ENCODE assay signal across 8 mouse cellular contexts in the genomic region with DNA sequence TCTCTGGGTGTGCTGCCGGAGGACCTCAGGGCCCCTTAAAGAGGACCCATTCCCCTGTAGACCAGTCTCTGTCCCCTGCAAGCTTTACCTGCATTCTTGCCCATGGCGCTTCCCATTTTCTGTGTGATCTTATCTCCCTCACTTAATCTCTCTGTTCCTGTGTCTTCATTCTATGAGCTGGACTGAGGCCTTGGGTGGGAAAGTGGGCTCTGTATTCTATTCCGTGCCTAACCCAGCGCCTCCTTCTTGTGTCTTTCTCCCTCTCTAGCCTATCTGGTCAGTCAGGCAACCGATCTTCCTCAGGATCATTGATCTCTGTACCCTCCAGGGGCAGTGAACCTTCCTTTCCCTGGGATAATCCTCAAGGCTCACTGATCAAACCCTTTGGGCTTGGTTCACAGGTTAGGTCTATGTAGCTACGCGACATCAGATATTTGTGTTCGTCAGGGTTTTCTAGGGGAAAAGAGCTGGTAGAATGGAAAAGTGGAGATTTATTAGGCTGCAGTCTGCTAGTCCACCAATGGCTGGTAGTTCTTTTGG. TPM values are rescaled to one million over a fixed set of nuclear protein-coding genes. Genes with fewer than 3 reads are reported as not detected.
DNase-seq lines count a peak whose midpoint lies in the region; ATAC-seq and TF ChIP-seq lines count a peak whose summit lies in the region.

No protein-coding gene starts in this region.

- H3K9me3 ChIP-seq in heart, embryonic 12.5 days (replicated peaks), result 0 out of 2 replicates have a peak, but pooled peaks cover 7% of the 10 kb centered on the region
- no peaks in the 10 kb centered on the region for H3K9me3 ChIP-seq in hindbrain, embryonic 14.5 days (ENCODE audit: control insufficient read depth, low read length)
- no peaks in the 10 kb centered on the region; the same call in 1 of the 2 replicates for H3K9me3 ChIP-seq in midbrain, embryonic 11.5 days (ENCODE audit: control insufficient read depth, low read length)

- intact Hi-C loops in heart, postnatal 36 days (cut with DNase I), result loop anchor here (5.0 kb wide), 1 partner anchor 172 kb away; no protein-coding TSS in a partner anchor

- ATAC-seq in heart, embryonic 12.5 days (ENCODE audit: insufficient number of reproducible peaks, low FRiP score), result no peak
- no peak for ATAC-seq in hindbrain, embryonic 14.5 days (ENCODE audit: low FRiP score)
- no peak for ATAC-seq in midbrain, embryonic 11.5 days (ENCODE audit: low FRiP score)

- H3K4me3 ChIP-seq in heart, embryonic 12.5 days, result peak overlapping the region; percentile 96
- H3K4me3 ChIP-seq in bone marrow macrophage, adult 2 months (ENCODE audit: insufficient read depth, low read length), result peak overlapping the region; percentile 86
- peak overlapping the region; percentile 46 for H3K4me3 ChIP-seq in hindbrain, embryonic 14.5 days (replicated peaks; ENCODE audit: low read length)
- H3K4me3 ChIP-seq in midbrain, embryonic 11.5 days (ENCODE audit: low read depth, low read length), result peak overlapping the region; percentile 72

- H3K4me2 ChIP-seq in heart, embryonic 12.5 days, result peak overlapping the region; percentile 98
- peak overlapping the region; percentile 89 for H3K4me2 ChIP-seq in hindbrain, embryonic 14.5 days (replicated peaks)
- H3K4me2 ChIP-seq in midbrain, embryonic 11.5 days, result peak overlapping the region; percentile 78

- H3K9ac ChIP-seq in heart, embryonic 12.5 days, result peak overlapping the region; percentile 91
- peak overlapping the region; percentile 40; the same call in 1 of the 2 replicates for H3K9ac ChIP-seq in hindbrain, embryonic 14.5 days
- peak overlapping the region; percentile 81 for H3K9ac ChIP-seq in midbrain, embryonic 11.5 days (ENCODE audit: low read length)

- peaks cover 21% of the 10 kb centered on the region for H3K4me1 ChIP-seq in heart, embryonic 12.5 days (replicated peaks)
- H3K4me1 ChIP-seq in bone marrow macrophage, adult 2 months (ENCODE audit: control insufficient read depth, insufficient read depth, low read length), result peaks cover 5% of the 10 kb centered on the region; the same call in 1 of the 2 replicates
- H3K4me1 ChIP-seq in hindbrain, embryonic 14.5 days (replicated peaks; ENCODE audit: control insufficient read depth, insufficient read depth, low read length), result peaks cover 11% of the 10 kb centered on the region; the same call in 1 of the 2 replicates
- peaks cover 18% of the 10 kb centered on the region for H3K4me1 ChIP-seq in midbrain, embryonic 11.5 days (ENCODE audit: control insufficient read depth, insufficient read depth, low read length)

- 33% methylated on average over 8 of the region's 8 CpGs for WGBS in heart, embryonic 12.5 days
- WGBS in hindbrain, embryonic 14.5 days, result 34% methylated on average over 8 of the region's 8 CpGs
- 32% methylated on average over 8 of the region's 8 CpGs for WGBS in midbrain, embryonic 11.5 days

- TF ChIP-seq POLR2A in bone marrow macrophage, adult 2 months (IDR thresholded peaks at IDR 0.05; ENCODE audit: borderline replicate concordance, low read depth, low read length), result no peak

- H3K36me3 ChIP-seq in heart, embryonic 12.5 days, result peaks cover 29% of the 10 kb centered on the region
- no peaks in the 10 kb centered on the region for H3K36me3 ChIP-seq in hindbrain, embryonic 14.5 days (replicated peaks; ENCODE audit: control insufficient read depth, insufficient read depth)
- H3K36me3 ChIP-seq in midbrain, embryonic 11.5 days (ENCODE audit: control insufficient read depth, insufficient read depth, low read length), result peaks cover 8% of the 10 kb centered on the region

- H3K27me3 ChIP-seq in heart, embryonic 12.5 days (replicated peaks), result no peaks in the 10 kb centered on the region
- H3K27me3 ChIP-seq in hindbrain, embryonic 14.5 days (ENCODE audit: control insufficient read depth, insufficient read depth, low read length), result no peaks in the 10 kb centered on the region
- no peaks in the 10 kb centered on the region for H3K27me3 ChIP-seq in midbrain, embryonic 11.5 days (ENCODE audit: control insufficient read depth, insufficient read depth, low read length)

- no peak for TF ChIP-seq CTCF in bone marrow macrophage, adult 2 months (IDR thresholded peaks at IDR 0.05; ENCODE audit: low read depth, low read length)

- H3K27ac ChIP-seq in heart, embryonic 12.5 days (ENCODE audit: poor library complexity, severe bottlenecking), result no peak overlapping the region
- no peak overlapping the region for H3K27ac ChIP-seq in bone marrow macrophage, adult 2 months (ENCODE audit: insufficient read depth, low read depth, low read length)
- H3K27ac ChIP-seq in hindbrain, embryonic 14.5 days, result no peak overlapping the region
- H3K27ac ChIP-seq in midbrain, embryonic 11.5 days (ENCODE audit: low read depth, low read length), result no peak overlapping the region

- no peak for DNase-seq in heart, postnatal 36 days
- DNase-seq in hindbrain, embryonic 14.5 days (ENCODE audit: low spot score), result no peak
- no peak for DNase-seq in midbrain, embryonic 11.5 days (ENCODE audit: low spot score, missing footprints)
- DNase-seq in cerebellum, postnatal 10 days, result no peak
- no peak for DNase-seq in adrenal gland, postnatal 36 days
- no peak for DNase-seq in adrenal gland, postnatal 14 days

RNA-seq across cellular contexts. Expression of a gene that starts 0.6 kb away (rescaled TPM):
- 28.5 and 29.3 TPM in 2 replicates for polyA plus RNA-seq in heart, embryonic 12.5 days (2016; fragmentation: Nextera tagmentation; extraction: Ambion mirVana)
- 1 to 10 TPM; 1.7 to 2.2 TPM for total RNA-seq in heart, postnatal 36 days (2021)
- 10.6 and 12.5 TPM in 2 replicates for polyA plus RNA-seq in bone marrow macrophage, adult 2 months (2012; ENCODE audit: insufficient read depth, insufficient read length, missing spikeins)
- polyA plus RNA-seq in hindbrain, embryonic 14.5 days (2014; fragmentation: Nextera tagmentation; extraction: Ambion mirVana), result 27.0 and 27.5 TPM in 2 replicates
- 27.6 and 30.7 TPM in 2 replicates for polyA plus RNA-seq in midbrain, embryonic 11.5 days (2014; fragmentation: Nextera tagmentation; extraction: Ambion mirVana)
- total RNA-seq in adrenal gland, postnatal 36 days (2021), result 1 to 10 TPM; 4.2 to 8.0 TPM
- 8.7 and 10.3 TPM in 2 replicates for total RNA-seq in adrenal gland, postnatal 14 days (2021)

Comparison
In these comparisons a context has a peak if more than half of its experiments do, and no peak if none do; other contexts are left out.
1. H3K4me3 ChIP-seq: peak in every context shown above with its lines; median percentile 96 in heart, embryonic 12.5 days; 86 in bone marrow macrophage, adult 2 months; 72 in midbrain, embryonic 11.5 days; 46 in hindbrain, embryonic 14.5 days.
2. H3K9ac ChIP-seq: peak in every context shown above with its lines; median percentile 91 in heart, embryonic 12.5 days; 81 in midbrain, embryonic 11.5 days; 40 in hindbrain, embryonic 14.5 days.